Mouse (Mus musculus) MEL (cell line): ENCODE data around the gene Trim47. TPM values are rescaled to one million over a fixed set of nuclear protein-coding genes. Genes with fewer than 3 reads are reported as not detected.

Experiments used
- DNase-seq: peaks from one replicate; pipeline ENCODE4 v3.0.0; 2011; ENCODE audit warnings: low read depth, low spot score
- H3K27ac ChIP-seq: 2 replicates; pipeline ENCODE4 v1.5.1; 2012; ENCODE audit warnings: low read depth, mild to moderate bottlenecking, control low read depth, low read length, moderate library complexity; ENCODE audit not compliant: control insufficient read depth
- H3K27me3 ChIP-seq, 2 experiments: fragments of 150-350 bp in 1 of 2; sonication (generic) in 1 of 2; 2 replicates each; pipeline ENCODE4 v1.6.1; 2012; ENCODE audit warnings: low read length in 2 of 2, mild to moderate bottlenecking in 2 of 2, improper control_type of control experiment in 1 of 2, moderate library complexity in 1 of 2; ENCODE audit not compliant: insufficient read depth in 2 of 2, control insufficient read depth in 1 of 2
- H3K36me3 ChIP-seq, 2 experiments: 2 replicates each; pipeline ENCODE4 v1.6.1; 2012 to 2014; ENCODE audit warnings: low read length in 2 of 2, improper control_type of control experiment in 1 of 2, inconsistent platforms in 1 of 2, mild to moderate bottlenecking in 1 of 2; ENCODE audit not compliant: insufficient read depth in 2 of 2, control insufficient read depth in 1 of 2
- H3K4me1 ChIP-seq, 2 experiments: fragments of 150-350 bp in 1 of 2; sonication (generic) in 1 of 2; 2 replicates each; pipeline ENCODE4 v1.6.1; 2012; ENCODE audit warnings: low read length in 2 of 2, improper control_type of control experiment in 1 of 2, mild to moderate bottlenecking in 1 of 2; ENCODE audit not compliant: insufficient read depth in 2 of 2, control insufficient read depth in 1 of 2
- H3K4me3 ChIP-seq, 2 experiments: fragments of 150-350 bp in 1 of 2; sonication (generic) in 1 of 2; 2 replicates each; pipeline ENCODE4 v1.5.1; 2012; ENCODE audit warnings: low read depth in 2 of 2, low read length in 2 of 2, mild to moderate bottlenecking in 2 of 2, moderate library complexity in 2 of 2, control low read depth in 1 of 2, improper control_type of control experiment in 1 of 2; ENCODE audit not compliant: control insufficient read depth in 1 of 2, insufficient read depth in 1 of 2
- H3K79me2 ChIP-seq: 2 replicates; pipeline ENCODE4 v1.6.1; 2012; ENCODE audit warnings: mild to moderate bottlenecking, low read length, moderate library complexity; ENCODE audit not compliant: control insufficient read depth, poor library complexity, insufficient read depth
- H3K9ac ChIP-seq: 2 replicates; pipeline ENCODE4 v1.6.1; 2012; ENCODE audit warnings: low read depth, mild to moderate bottlenecking, control low read depth, low read length, moderate library complexity; ENCODE audit not compliant: control insufficient read depth, poor library complexity, severe bottlenecking
- H3K9me3 ChIP-seq: fragments of 150-350 bp; sonication (generic); replicated peaks from 2 replicates; pipeline ENCODE4 v1.6.1; 2012; ENCODE audit warnings: mild to moderate bottlenecking, low read length, improper control_type of control experiment, moderate library complexity; ENCODE audit not compliant: insufficient read depth
- BHLHE40 ChIP-seq: IDR thresholded peaks from 2 replicates; pipeline ENCODE4 v1.6.1; 2012; ENCODE audit warnings: low read depth, mild to moderate bottlenecking, inconsistent platforms, low read length, improper control_type of control experiment, borderline replicate concordance
- CHD2 ChIP-seq: IDR thresholded peaks from 2 replicates; pipeline ENCODE4 v1.6.1; 2011; ENCODE audit warnings: low read length, improper control_type of control experiment
- CTCF ChIP-seq, 3 experiments: IDR thresholded peaks in 2 of 3; conservative IDR thresholded peaks in 1 of 3; 2 replicates each; pipeline ENCODE4 v1.5.1; 2011 to 2012; ENCODE audit warnings: low read length in 3 of 3, low read depth in 2 of 3, mild to moderate bottlenecking in 2 of 3, improper control_type of control experiment in 1 of 3, inconsistent platforms in 1 of 3, mixed read lengths in 1 of 3, moderate library complexity in 1 of 3; ENCODE audit not compliant: control insufficient read depth in 1 of 3, insufficient read depth in 1 of 3, poor library complexity in 1 of 3, severe bottlenecking in 1 of 3
- EP300 ChIP-seq, 2 experiments: IDR thresholded peaks; 2 replicates each; pipeline ENCODE4 v1.6.1; 2011; ENCODE audit warnings: improper control_type of control experiment in 2 of 2, low read length in 2 of 2, low read depth in 1 of 2, mild to moderate bottlenecking in 1 of 2
- HCFC1 ChIP-seq: IDR thresholded peaks from 2 replicates; pipeline ENCODE4 v1.6.1; 2012; ENCODE audit warnings: low read depth, mild to moderate bottlenecking, inconsistent platforms, low read length, improper control_type of control experiment, moderate library complexity
- JUND ChIP-seq: IDR thresholded peaks from 2 replicates; pipeline ENCODE4 v1.6.1; 2011; ENCODE audit warnings: low read depth, mild to moderate bottlenecking, improper control_type of control experiment, low read length
- MAFK ChIP-seq: IDR thresholded peaks from 2 replicates; pipeline ENCODE4 v1.6.1; 2011; ENCODE audit warnings: low read depth, mild to moderate bottlenecking, low read length, improper control_type of control experiment, borderline replicate concordance
- MAX ChIP-seq: IDR thresholded peaks from 2 replicates; pipeline ENCODE4 v1.6.1; 2011; ENCODE audit warnings: low read length, improper control_type of control experiment
- MAZ ChIP-seq: IDR thresholded peaks from 2 replicates; pipeline ENCODE4 v1.6.1; 2012; ENCODE audit warnings: low read depth, mild to moderate bottlenecking, inconsistent platforms, low read length, improper control_type of control experiment
- MYC ChIP-seq: IDR thresholded peaks from 2 replicates; pipeline ENCODE4 v1.6.1; 2011; ENCODE audit warnings: low read depth, mild to moderate bottlenecking, low read length, improper control_type of control experiment, moderate library complexity
- NRF1 ChIP-seq: IDR thresholded peaks from 2 replicates; pipeline ENCODE4 v1.6.1; 2014; ENCODE audit warnings: low read depth, mild to moderate bottlenecking, inconsistent platforms, low read length, improper control_type of control experiment, moderate library complexity; ENCODE audit not compliant: poor library complexity, insufficient read depth, severe bottlenecking
- RAD21 ChIP-seq: IDR thresholded peaks from 2 replicates; pipeline ENCODE4 v1.6.1; 2011; ENCODE audit warnings: mild to moderate bottlenecking, low read depth, low read length, improper control_type of control experiment
- RCOR1 ChIP-seq: IDR thresholded peaks from 2 replicates; pipeline ENCODE4 v1.6.1; 2012; ENCODE audit warnings: low read depth, mild to moderate bottlenecking, inconsistent platforms, low read length, improper control_type of control experiment
- SMC3 ChIP-seq: IDR thresholded peaks from 2 replicates; pipeline ENCODE4 v1.6.1; 2011; ENCODE audit warnings: low read depth, low read length, improper control_type of control experiment
- UBTF ChIP-seq: IDR thresholded peaks from 2 replicates; pipeline ENCODE4 v1.6.1; 2012; ENCODE audit warnings: low read depth, mild to moderate bottlenecking, inconsistent platforms, low read length, improper control_type of control experiment, moderate library complexity, borderline replicate concordance; ENCODE audit not compliant: insufficient read depth
- USF1 ChIP-seq: IDR thresholded peaks from 2 replicates; pipeline ENCODE4 v1.6.1; 2014; ENCODE audit warnings: low read depth, mild to moderate bottlenecking, inconsistent platforms, low read length, improper control_type of control experiment, moderate library complexity
- USF2 ChIP-seq, 2 experiments: IDR thresholded peaks; 2 replicates each; pipeline ENCODE4 v1.6.1; 2011 to 2012; ENCODE audit warnings: improper control_type of control experiment in 2 of 2, low read length in 2 of 2, borderline replicate concordance in 1 of 2, inconsistent platforms in 1 of 2, low read depth in 1 of 2, mild to moderate bottlenecking in 1 of 2; ENCODE audit not compliant: insufficient read depth in 1 of 2
- ZNF384 ChIP-seq: IDR thresholded peaks from 2 replicates; pipeline ENCODE4 v1.6.1; 2012; ENCODE audit warnings: low read depth, mild to moderate bottlenecking, inconsistent platforms, low read length, improper control_type of control experiment
- polyA plus RNA-seq, 2 experiments: library from polyadenylated mRNA; stranded (reverse) in 1 of 2; unstranded in 1 of 2; fragments of >175 nt in 1 of 2; fragments of >200 nt in 1 of 2; gene quantifications; 2 replicates each; pipeline versions ENCODE4 v1.2.1 to v1.2.4; 2012; ENCODE audit warnings: low replicate concordance in 2 of 2, low read depth in 1 of 2; ENCODE audit not compliant: insufficient read length in 2 of 2, insufficient read depth in 1 of 2, missing spikeins in 1 of 2
- total RNA-seq: library from RNA; depleted of rRNA; stranded (reverse); fragments of 300-350 nt; gene quantifications from 2 replicates; pipeline ENCODE4 v1.2.3, GENCODE M21; 2012

The Trim47 gene
- total and polyA plus RNA-seq, 3 experiments, result 5.6 to 6.7 TPM; not detected in 1

GRCm38 (mm10) chr11:116109441-116110081 is 17.4 kb downstream of the Trim47 start:
- Histone ChIP-seq H3K4me3 (no peak overlapping the region), H3K4me1 (peaks cover 2 to 3% of the 10 kb centered on the region in 2 experiments), H3K9ac (no peak overlapping the region), H3K79me2 (no peaks in the 10 kb centered on the region), H3K9me3 (no peaks in the 10 kb centered on the region), H3K27ac (no peak overlapping the region), H3K27me3 (no peaks in the 10 kb centered on the region), H3K36me3 (peaks cover 0 to 1% of the 10 kb centered on the region in 2 experiments; a peak in 2 of 4 replicates)
- DNase-seq, result no peak
- no peak for TF ChIP-seq USF1
- no peak for TF ChIP-seq MAZ
- TF ChIP-seq JUND, result no peak
- no peak for TF ChIP-seq USF2 (IDR thresholded peaks at IDR 0.05; ENCODE audit: borderline replicate concordance in 1 of 2, insufficient read depth in 1 of 2, low read depth in 1 of 2, low read length in 2 of 2)
- TF ChIP-seq MYC, result no peak
- TF ChIP-seq BHLHE40, result no peak
- no peak for TF ChIP-seq NRF1
- TF ChIP-seq SMC3, result no peak
- TF ChIP-seq CTCF (IDR thresholded peaks at IDR 0.05 in 2 of 3, conservative IDR thresholded peaks at IDR 0.05 in 1 of 3; ENCODE audit: control insufficient read depth in 1 of 3, insufficient read depth in 1 of 3, low read depth in 2 of 3, low read length in 3 of 3, poor library complexity in 1 of 3, severe bottlenecking in 1 of 3), result no peak
- TF ChIP-seq CHD2, result no peak
- TF ChIP-seq RAD21, result no peak

GRCm38 (mm10) chr11:116108464-116109137 is 18.4 kb downstream of the Trim47 start:
- TF ChIP-seq UBTF (no peak), RCOR1 (no peak), HCFC1 (no peak), EP300 (IDR thresholded peaks at IDR 0.05; ENCODE audit: low read depth in 1 of 2, low read length in 2 of 2) (no peak), ZNF384 (no peak), MYC (no peak), MAX (no peak), MAFK (no peak)
- Histone ChIP-seq H3K9me3 (no peaks in the 10 kb centered on the region), H3K79me2 (no peaks in the 10 kb centered on the region), H3K27ac (no peak overlapping the region), H3K27me3 (no peaks in the 10 kb centered on the region), H3K36me3 (peaks cover 0 to 8% of the 10 kb centered on the region in 2 experiments; a peak in 2 of 4 replicates), H3K4me1 (peaks cover 9 to 10% of the 10 kb centered on the region in 2 experiments), H3K4me3 (no peak overlapping the region), H3K9ac (no peak overlapping the region)
- no peak for DNase-seq
